Mouse (Mus musculus): Measurements from ENCODE around the gene Gm8082.
"Not testable (repeated sequence)": the region's sequence is repeated elsewhere in the genome, so short reads cannot be mapped to it uniquely, and the experiment has no call there.

The Gm8082 gene

GRCm38 (mm10) chr14:42993524-42993923, at the start of gene Gm8082:
Gene Gm8082 (minus strand): TSS chr14:42993624.
- not testable (repeated sequence) for DNase-seq (ENCODE audit: extremely low spot score, low spot score)

GRCm38 (mm10) chr14:43015528-43015927, 22.1 kb upstream of the Gm8082 start, which contains the start of gene Gm10376:
Gene Gm10376 (minus strand): TSS chr14:43015628.
- not testable (repeated sequence) for DNase-seq (ENCODE audit: extremely low spot score, low spot score)

Data from neural tube, embryonic 10.5 days (tissue).